Mouse (Mus musculus) cerebral cortex, adult 2 months (tissue): Measurements from ENCODE around the gene Qars.

Experiments used
- WGBS: fragments of 180-500 bp; shearing (Covaris S2); methylation state at CpG from one replicate; pipeline ENCODE4 v1.1.7; 2018; 5-methylcytosine and 5-hydroxymethylcytosine counted together

Qars gene

DNA sequence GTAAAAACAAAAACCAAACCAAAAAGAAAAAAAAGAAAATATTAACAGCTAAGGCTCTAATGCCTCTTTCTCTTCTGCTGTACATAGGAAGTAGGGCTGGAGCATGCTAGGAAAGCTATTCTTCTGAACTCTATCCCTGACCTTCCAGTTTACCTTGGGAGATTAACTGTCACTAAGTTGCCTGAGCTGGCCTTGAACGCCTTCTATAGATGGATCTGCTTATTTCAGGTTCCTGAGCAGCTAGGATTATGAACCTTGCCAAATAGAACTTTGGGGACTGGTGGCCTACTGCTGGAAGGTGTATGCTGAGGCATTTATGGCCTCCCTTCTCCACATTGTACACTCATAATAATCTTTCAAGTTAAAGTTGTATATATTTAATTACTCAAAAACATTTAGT is 23.4 kb downstream of the Qars start:
- WGBS, result 88% methylated on average over 1 of the region's 1 CpGs

GRCm38 (mm10) chr9:108531496-108531895 is 24.0 kb downstream of the Qars start:
- WGBS, result 98% methylated on average over 1 of the region's 1 CpGs

GRCm38 (mm10) chr9:108545986-108546385 is 38.5 kb downstream of the Qars start:
- 66% methylated on average over 3 of the region's 3 CpGs for WGBS

GRCm38 (mm10) chr9:108546875-108547274 is 39.4 kb downstream of the Qars start:
- WGBS, result 70% methylated on average over 1 of the region's 1 CpGs

DNA sequence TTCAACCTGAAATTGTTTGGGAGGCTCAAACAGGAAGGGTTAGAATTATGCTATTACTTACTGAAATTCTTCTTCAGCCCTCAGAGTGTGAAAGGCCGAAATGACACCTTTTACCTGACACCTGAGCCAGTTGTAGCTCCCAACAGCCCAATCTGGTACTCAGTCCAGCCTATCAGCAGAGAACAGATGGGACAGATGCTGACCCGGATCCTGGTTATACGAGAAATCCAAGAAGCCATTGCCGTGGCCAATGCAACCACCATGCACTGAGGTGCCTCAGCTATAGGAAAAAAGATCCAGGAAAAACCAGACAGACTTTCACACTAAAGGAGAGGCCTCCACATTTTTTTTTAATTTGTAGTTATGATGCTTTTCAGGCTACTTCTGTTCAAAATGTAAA is 51.7 kb downstream of the Qars start:
- whole genome bisulfite sequencing, result 84% methylated on average over 4 of the region's 4 CpGs

- 1% methylated on average over 53 of the region's 53 CpGs for WGBS
Observed at GRCm38 (mm10) chr9:108560227-108560841, 52.8 kb downstream of the Qars start, which contains the start of gene Impdh2. Impdh2 (plus strand) TSS chr9:108560286.

DNA sequence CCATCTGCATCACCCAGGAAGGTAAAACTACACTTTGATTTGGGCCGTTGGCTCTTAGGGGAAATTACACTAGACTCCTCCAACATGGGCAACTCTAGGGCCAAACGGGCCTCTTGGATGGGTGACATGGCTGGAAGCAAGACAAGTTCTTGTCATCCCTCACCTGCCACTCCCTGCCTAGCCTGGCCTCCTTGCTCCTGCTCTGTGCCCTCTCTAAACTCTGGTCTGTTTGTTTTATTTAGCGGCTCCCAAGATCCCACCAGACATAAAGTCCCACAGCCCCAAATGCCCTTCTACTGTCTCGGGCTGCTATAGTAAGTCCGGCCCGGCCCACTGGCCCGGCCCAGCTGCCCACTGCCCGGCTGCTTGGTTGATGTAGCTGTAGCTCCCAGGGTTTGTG is 56.2 kb downstream of the Qars start:
- 89% methylated on average over 8 of the region's 8 CpGs for WGBS

- WGBS, result 71% methylated on average over 7 of the region's 7 CpGs
Observed at GRCm38 (mm10) chr9:108564131-108564530, 56.6 kb downstream of the Qars start.
